Mouse (Mus musculus) telencephalon, adult 2 months (tissue): ENCODE data around the gene Gm20403.
"Not testable (repeated sequence)": the region's sequence is repeated elsewhere in the genome, so short reads cannot be mapped to it uniquely, and the experiment has no call there.

Source experiments
- DNase-seq: peaks from one replicate; pipeline ENCODE4 v3.0.0-alpha.2; 2011; ENCODE audit warnings: low read depth, low spot score

Gm20403 gene

GRCm38 (mm10) chr12:54986052-54986717 is at the start of gene Gm20403:
Gm20403 (minus strand) TSS chr12:54986529.
- DNase-seq: no peak

DNA sequence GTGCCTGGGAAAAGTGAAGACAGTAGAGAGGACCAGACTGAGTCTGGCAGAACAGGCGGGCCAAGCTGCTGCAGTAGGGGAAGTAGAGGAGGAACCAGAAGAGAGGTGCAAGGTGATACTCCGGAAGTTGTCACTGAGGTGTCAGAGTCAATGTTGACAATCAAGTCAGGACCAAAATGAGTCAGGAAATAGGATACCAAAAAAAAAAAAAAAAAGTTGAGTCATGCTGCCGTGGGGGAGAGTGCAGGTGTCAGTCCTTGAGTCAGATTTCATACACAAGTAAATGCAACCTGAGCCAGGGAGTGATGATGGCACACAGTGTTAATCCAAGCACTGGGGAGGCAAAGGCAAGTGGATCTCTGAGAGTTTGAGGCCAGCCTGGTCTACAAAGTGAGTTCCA is 40.8 kb upstream of the Gm20403 start:
- DNase-seq: no peak

DNA sequence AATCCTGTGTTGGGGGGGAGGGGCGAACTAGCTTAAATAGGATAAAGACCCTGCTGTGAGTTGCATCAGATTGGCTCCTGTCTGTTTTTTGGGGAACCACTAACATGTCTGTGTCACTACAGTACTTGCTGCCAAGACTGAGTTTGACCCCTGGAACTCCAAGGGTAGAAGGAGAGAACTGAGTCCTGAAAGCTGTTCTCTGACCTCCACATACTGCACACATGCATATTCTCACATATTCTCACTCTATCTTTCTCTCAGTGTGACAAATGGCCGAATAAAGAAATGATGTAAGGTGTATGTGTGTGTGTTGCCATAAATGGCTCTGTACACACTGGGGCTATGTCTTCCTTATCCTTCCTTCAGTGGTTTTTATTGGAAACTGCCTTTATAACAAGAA is 37.0 kb upstream of the Gm20403 start:
- DNase-seq: no peak

DNA sequence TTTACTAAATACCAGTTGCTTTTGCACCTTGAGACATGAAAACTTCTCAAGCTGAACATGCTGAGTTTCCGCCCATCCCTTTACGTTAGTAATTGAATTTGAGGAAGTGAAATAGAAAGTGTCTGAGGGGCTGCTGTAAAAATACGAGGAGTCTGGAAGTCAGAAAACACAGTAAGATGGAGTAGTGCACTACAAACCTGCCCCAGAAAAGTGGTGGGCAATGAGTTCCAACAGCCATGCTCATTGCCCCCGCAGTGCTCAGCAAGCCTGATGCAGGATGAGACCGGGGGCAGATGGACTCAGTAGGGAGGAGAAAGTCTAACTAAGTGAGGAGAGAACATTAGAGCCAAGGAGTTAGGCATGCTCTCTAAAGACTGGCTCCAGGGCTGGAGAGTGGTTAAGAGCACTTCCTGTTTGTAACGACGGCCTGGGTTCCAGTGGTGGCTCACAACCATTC is 33.1 kb upstream of the Gm20403 start:
- DNase-seq: no peak

DNA sequence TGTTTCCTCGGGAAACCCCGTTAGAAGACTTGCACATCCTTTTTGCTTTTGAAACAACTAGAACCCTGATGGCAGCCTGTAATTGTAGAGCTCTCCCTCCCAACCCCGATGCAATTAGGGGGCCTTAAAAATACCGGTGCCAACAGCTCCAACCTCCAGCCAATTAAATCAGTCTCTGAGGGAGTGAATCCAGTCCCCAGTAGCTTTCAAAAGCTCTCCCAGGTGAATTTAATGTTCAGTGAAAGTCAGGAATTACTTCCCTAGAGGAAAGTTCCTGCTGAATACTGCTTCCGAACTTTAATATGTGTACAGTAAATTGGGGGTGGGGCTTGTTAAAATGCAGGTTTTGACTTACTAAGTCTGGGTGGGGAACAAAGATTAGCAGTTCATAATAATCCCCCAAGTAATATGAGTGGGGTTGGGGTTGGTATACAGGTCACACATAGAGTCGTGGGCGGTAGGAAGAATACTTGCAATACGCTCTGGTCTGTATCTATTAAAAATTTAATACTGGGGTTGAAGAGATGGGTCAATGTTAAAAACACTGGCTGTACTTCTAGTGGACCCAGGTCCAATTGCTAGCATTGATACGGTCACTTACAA is 30.9 kb upstream of the Gm20403 start:
- no peak for DNase-seq

- DNase-seq: no peak
These were observed 30.2 kb upstream of the Gm20403 start for GRCm38 (mm10) chr12:55016339-55017118.

DNA sequence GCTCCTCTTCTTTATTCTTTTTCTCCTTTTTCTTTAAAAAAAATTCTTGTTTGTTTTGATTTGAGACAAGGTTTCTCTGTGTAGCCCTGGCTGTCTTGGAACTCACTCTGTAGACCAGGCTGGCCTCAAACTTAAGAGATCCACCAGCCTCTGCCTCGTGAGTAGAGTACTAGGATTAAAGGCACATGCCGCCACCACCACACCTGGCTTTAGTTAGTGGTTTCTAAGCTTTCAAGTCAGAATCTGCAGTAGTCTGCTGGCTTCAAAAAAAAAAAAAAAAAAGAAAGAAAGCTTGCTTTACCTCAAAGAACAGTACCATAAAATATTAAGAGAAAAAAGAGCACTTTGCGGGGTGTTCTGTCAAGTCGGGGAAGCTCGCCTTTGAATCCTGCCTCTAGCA is 29.1 kb upstream of the Gm20403 start:
- no peak for DNase-seq

DNA sequence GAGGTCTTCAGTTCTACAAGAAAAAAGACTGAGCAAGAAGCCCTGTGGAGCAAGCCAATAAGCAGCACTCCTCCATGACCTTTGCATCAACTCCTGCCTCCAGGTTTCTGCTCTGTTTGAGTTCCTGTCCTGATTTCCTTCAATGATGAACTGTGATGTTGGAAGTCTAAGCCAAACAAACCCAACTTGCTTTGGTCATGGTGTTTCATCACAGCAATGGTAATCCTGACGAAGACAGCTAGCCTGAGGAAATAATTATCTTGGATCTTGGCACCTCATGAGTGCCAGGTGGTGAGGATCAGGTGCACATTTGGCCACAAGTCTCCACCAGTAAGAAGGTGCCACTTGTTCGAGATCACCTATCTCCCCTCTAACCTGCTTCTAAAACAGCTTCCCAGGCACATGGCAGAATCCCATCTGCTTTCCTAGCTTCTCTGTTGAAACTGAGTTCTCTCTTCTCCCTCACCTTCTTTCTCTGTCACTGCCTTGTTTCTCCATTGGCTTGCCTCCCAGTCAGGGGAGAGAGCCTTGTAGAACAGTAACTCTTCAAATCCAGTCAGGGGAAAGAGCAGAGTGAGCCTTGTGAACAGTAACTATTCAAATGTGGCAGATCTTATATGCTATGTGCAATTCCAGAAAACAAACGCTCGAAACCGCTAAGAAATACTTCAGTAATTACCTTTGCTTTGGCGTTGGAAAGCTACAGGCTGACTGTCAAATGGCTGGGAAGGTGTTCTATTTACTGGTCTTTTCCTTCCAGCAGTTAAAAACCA is 27.5 kb upstream of the Gm20403 start, which contains the start of gene Baz1a:
Gene Baz1a (minus strand): TSS at position 723 of the 773 bp plus-strand sequence.
- no peak for DNase-seq

GRCm38 (mm10) chr12:55013031-55013430 is 26.7 kb upstream of the Gm20403 start:
- DNase-seq: no peak

DNA sequence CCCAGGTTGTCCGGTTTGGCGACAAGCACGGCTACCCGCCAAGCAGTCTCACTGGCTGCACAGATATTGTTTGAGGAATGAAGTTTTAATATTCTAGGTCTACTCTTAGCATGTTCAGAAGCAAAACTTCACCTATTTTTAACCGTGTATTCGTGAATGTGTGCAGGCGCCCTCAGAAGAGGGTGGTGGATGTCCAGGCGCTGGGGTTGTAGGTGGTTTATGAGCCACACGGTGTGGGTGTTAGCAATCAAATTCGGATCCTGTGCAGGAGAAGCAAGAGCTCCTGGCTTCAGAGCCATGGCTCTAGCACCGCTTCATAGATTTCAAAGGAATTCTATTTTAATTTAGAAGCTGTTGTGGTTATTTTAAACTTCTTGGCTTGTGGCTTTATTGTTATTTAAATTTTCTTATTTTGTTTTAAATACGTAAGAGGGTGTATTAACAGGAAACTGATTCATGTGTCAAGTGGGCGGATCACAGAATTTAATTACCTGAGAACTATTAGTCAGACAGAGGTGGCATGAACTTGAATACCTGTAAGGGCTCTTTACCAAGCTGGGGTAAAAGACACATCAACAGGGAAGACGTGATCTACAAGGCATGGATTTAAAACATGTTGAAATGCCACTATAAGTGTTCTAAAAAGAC is 21.2 kb upstream of the Gm20403 start:
- DNase-seq: no peak

DNA sequence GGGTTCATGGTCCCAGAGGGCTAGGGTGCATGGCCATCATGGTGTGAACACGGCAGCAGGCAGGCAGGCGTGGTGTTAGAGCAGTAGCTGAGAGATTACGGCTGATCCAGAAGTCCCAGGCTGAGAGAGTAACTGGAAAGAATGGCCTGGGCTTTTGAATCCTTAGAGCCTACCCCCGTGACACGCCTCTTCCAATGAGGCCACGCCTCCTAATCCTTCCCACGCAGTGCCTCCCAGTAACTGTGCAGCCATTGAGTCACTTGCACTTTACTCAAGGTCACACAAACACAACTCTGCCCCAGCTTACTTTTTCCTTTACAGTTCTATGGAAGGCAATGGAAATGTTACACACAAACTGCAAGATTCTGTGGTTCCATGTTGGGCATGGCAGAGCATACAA is 19.7 kb upstream of the Gm20403 start:
- no peak for DNase-seq

DNA sequence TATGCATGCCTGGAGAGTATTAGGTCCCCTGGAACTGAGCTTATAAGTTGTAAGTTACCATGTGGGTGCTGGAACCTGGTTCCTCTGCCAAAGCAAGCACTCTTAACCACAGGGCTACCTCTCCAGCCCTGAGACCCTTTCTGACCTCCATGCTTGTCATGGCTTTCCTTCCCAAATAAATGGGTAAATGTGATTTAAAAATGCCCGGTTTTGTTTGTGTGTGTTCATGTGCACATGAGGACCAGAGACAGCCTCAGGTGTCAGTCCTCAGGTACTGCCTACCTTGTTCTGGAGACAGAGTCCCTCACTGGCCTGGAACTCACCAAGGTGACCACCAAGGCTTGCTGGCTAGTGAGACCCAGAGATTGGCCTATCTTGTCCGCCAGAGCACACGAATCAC is 18.1 kb upstream of the Gm20403 start:
- DNase-seq: no peak

GRCm38 (mm10) chr12:55003843-55004242 is 17.5 kb upstream of the Gm20403 start:
- no peak for DNase-seq

- DNase-seq: not testable (repeated sequence)
These were observed 16.2 kb upstream of the Gm20403 start for GRCm38 (mm10) chr12:55002532-55002931.

DNA sequence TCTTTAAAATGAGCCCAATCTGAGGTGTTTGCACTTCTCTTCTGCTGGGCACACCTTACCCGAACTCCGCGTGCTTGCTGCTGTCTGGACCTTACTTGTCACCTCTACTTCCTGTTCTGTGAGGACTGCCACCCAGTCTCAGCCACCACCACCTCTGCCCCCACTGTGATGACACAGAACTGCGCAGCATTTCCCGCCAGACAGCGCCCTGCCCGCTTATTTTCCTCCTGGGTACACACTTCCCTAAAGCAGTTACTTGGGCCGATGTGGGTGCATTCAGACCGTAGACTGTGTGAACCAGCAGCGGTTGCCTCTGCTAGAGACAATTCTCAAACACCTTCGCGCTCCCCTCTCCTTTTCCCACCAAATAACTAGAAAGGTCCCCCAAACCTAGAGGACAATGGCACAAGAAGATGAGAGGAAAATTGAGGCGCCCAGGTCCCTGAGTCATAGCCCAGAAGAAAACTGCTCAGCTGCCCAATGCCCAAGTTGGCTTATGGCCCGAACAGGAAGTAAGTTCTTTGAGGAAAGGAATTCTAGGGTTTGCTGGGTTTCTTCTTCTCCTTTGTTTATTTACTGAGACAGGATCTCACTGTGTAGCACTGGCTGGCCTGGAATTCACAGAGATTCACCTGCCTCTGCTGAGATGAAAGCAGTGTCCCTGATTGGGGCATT is 12.8 kb upstream of the Gm20403 start:
- DNase-seq: no peak

DNA sequence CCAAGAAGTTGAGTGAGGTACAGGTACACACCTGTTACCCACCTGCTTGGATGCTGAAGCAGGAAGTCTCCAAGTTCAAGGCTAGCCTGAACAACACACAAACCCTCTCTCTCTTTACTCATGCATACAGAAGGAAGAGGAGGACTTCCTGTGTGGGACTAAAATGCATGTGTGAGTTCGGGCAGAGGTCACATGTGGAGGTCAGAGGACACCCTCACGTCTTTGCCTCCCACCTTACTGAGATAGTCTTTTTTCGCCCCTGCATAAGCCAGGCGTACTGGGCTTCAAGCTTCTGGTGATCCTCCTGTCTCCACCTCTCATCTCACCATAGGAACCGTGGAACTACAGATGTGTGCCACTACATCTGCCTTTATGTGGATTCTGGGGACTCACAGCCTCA is 12.1 kb upstream of the Gm20403 start:
- DNase-seq: no peak

DNA sequence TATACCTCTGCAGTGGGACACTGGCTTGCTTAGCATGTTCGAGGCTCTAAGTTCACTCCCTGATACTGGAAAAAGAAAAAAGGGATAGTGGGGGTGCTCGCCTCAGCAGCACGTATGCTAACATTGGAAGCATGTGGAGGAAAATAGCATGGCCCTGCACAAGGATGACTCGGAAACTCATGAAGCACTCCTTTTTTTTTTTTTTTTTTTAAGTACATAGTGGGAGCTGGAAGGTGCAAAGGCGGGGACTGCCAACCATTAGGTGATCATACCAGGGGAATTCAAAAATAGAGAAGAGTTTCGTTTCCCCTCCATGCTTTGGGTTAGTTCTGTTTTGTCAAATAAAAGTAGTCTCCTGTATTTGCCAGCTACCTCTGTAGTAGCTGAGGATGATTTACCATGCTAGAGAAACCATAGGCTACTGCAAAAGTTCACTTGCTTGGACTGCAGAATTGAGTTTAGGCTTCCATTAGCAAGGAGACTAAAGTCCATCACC is 10.7 kb upstream of the Gm20403 start:
- DNase-seq: no peak

- no peak for DNase-seq
These were observed 9.6 kb upstream of the Gm20403 start for GRCm38 (mm10) chr12:54995965-54996364.

GRCm38 (mm10) chr12:54994418-54994817 is 8.1 kb upstream of the Gm20403 start:
- no peak for DNase-seq

- DNase-seq: no peak
These were observed 7.7 kb upstream of the Gm20403 start for GRCm38 (mm10) chr12:54994068-54994386.
